Mouse (Mus musculus) erythroblast, embryonic 14.5 days (primary cell): ENCODE measurements around the gene S1pr4.

Source experiments
- GATA1 ChIP-seq: IDR thresholded peaks from 2 replicates; pipeline ENCODE4 v1.6.1; 2012; ENCODE audit warnings: low read length, inconsistent platforms, mixed read lengths
- TAL1 ChIP-seq: IDR thresholded peaks from 3 replicates; pipeline ENCODE4 v1.6.1; 2012; ENCODE audit warnings: low read length, inconsistent platforms, mixed read lengths

GRCm38 (mm10) chr10:81500032-81500431 is at the start of gene S1pr4:
- no peak for TF ChIP-seq GATA1
- TF ChIP-seq TAL1: no peak
